Mouse (Mus musculus): ENCODE results near the gene Ift140. TPM values are rescaled to one million over a fixed set of nuclear protein-coding genes. Genes with fewer than 3 reads are reported as not detected.

Gene Ift140
- polyA plus RNA-seq, 1 experiment from 2014 or later, result 20.1 TPM

DNA sequence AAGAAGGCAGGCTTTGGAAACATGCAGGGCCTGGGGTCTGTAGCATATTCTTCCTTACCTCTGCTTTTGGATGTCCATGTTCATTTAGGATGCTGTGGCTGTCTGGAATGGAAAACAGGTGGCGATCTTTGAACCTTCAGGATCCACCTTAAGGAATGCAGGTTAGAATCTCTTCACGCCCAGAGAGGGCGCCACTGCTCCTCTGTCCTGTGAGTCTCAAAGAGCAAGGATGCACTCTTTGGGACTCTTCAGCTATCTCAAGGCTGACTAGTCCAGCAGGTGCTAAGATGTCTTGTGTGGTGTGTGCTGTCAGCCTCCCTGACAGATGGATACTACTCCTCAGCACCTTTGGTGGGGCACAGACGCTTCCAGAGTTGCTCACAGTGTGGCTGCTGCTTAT, 20.3 kb downstream of the Ift140 start:
- Histone ChIP-seq H3K4me3 (ENCODE audit: low read depth, low read length) (no peak overlapping the region), H3K27ac (ENCODE audit: low read length) (no peak overlapping the region), H3K27me3 (ENCODE audit: control insufficient read depth, insufficient read depth, low read depth, low read length) (no peaks in the 10 kb centered on the region), H3K36me3 (ENCODE audit: control insufficient read depth, insufficient read depth, low read length) (peaks cover 22% of the 10 kb centered on the region), H3K4me2 (ENCODE audit: low read length) (no peak overlapping the region), H3K4me1 (ENCODE audit: control insufficient read depth, insufficient read depth, low read length) (no peaks in the 10 kb centered on the region), H3K9ac (ENCODE audit: low read depth, low read length) (no peak overlapping the region), H3K9me3 (replicated peaks; ENCODE audit: control insufficient read depth, low read length, poor library complexity, severe bottlenecking) (no peaks in the 10 kb centered on the region)
- no peak for ATAC-seq
- WGBS, result 64% methylated on average over 4 of the region's 4 CpGs

DNA sequence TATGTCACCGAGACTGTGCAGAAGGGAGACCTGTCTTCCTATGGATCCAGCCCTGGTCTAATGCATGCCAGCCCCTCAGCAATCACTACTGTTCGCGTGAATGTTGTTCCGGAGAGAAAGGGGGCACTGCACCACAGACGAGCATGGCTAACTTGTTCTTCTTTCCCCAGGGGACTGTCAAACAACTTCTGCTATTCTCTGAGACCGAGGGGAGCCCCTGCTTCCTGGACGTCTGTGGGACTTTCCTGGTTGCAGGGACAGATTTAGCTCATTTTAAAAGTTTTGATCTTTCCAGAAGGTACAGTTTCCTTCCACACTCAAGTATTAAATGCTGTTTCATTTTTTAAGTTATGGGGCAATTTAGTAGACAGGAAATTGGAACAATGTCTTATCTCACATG, 29.0 kb downstream of the Ift140 start:
- H3K36me3 ChIP-seq (ENCODE audit: control insufficient read depth, insufficient read depth, low read length), result peaks cover 5% of the 10 kb centered on the region
- no peak overlapping the region for H3K9ac ChIP-seq (ENCODE audit: low read depth, low read length)
- H3K27me3 ChIP-seq (ENCODE audit: control insufficient read depth, insufficient read depth, low read depth, low read length), result no peaks in the 10 kb centered on the region
- H3K27ac ChIP-seq (ENCODE audit: low read length), result no peak overlapping the region
- 79% methylated on average over 7 of the region's 7 CpGs for WGBS
- ATAC-seq, result no peak
- no peaks in the 10 kb centered on the region for H3K4me1 ChIP-seq (ENCODE audit: control insufficient read depth, insufficient read depth, low read length)
- H3K9me3 ChIP-seq (replicated peaks; ENCODE audit: control insufficient read depth, low read length, poor library complexity, severe bottlenecking), result no peaks in the 10 kb centered on the region
- no peak overlapping the region for H3K4me3 ChIP-seq (ENCODE audit: low read depth, low read length)
- H3K4me2 ChIP-seq (ENCODE audit: low read length), result no peak overlapping the region

DNA sequence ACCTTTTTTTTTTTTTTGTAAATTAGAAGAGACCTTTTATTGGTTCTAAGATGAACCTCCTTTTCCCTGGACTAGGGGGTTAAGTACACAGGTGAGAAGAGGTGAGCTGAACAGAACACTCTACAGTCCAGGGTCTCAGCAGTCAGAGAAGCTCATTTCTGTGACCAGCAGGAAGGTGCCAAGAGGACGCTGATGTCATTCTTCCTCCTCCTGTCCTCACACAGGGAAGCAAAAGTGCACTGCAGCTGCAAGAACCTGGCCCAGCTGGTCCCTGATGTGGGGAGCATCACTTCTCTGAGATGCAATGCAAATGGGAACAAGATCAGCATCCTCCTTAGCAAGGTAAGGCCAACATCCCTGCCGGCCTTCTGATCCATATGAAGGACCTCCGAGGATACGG, 29.4 kb downstream of the Ift140 start:
- no peak for ATAC-seq
- WGBS, result 86% methylated on average over 4 of the region's 4 CpGs
- no peaks in the 10 kb centered on the region for H3K27me3 ChIP-seq (ENCODE audit: control insufficient read depth, insufficient read depth, low read depth, low read length)

DNA sequence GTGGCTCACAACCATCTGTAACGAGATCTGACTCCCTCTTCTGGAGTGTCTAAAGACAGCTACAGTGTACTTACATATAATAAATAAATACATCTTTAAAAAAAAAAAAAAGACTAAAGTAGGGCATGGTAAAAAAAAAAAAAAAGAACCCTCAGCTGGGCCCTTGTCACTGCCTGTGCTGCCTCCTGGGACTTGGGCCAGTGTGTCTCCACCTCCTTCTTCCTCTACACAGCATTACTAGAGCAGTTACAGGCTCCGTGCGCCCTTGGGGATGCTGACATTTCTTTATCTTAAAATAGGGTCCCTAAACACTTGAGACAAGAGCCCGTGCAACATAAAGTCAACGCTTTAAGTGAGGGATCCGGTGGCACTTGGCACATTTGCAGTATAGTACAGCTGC, 31.3 kb downstream of the Ift140 start:
- Histone ChIP-seq H3K4me3 (ENCODE audit: low read depth, low read length) (no peak overlapping the region), H3K27ac (ENCODE audit: low read length) (no peak overlapping the region), H3K9me3 (replicated peaks; ENCODE audit: control insufficient read depth, low read length, poor library complexity, severe bottlenecking) (no peaks in the 10 kb centered on the region), H3K27me3 (ENCODE audit: control insufficient read depth, insufficient read depth, low read depth, low read length) (no peaks in the 10 kb centered on the region), H3K4me2 (ENCODE audit: low read length) (no peak overlapping the region), H3K36me3 (ENCODE audit: control insufficient read depth, insufficient read depth, low read length) (peaks cover 8% of the 10 kb centered on the region), H3K9ac (ENCODE audit: low read depth, low read length) (no peak overlapping the region), H3K4me1 (ENCODE audit: control insufficient read depth, insufficient read depth, low read length) (no peaks in the 10 kb centered on the region)
- WGBS, result 95% methylated on average over 5 of the region's 6 CpGs
- no peak for ATAC-seq

More for the DNA sequence above, 29.4 kb downstream of the Ift140 start:
- Histone ChIP-seq H3K9ac (ENCODE audit: low read depth, low read length) (no peak overlapping the region), H3K4me1 (ENCODE audit: control insufficient read depth, insufficient read depth, low read length) (no peaks in the 10 kb centered on the region), H3K4me2 (ENCODE audit: low read length) (no peak overlapping the region), H3K27ac (ENCODE audit: low read length) (no peak overlapping the region), H3K9me3 (replicated peaks; ENCODE audit: control insufficient read depth, low read length, poor library complexity, severe bottlenecking) (no peaks in the 10 kb centered on the region), H3K4me3 (ENCODE audit: low read depth, low read length) (no peak overlapping the region), H3K36me3 (ENCODE audit: control insufficient read depth, insufficient read depth, low read length) (peaks cover 8% of the 10 kb centered on the region)

DNA sequence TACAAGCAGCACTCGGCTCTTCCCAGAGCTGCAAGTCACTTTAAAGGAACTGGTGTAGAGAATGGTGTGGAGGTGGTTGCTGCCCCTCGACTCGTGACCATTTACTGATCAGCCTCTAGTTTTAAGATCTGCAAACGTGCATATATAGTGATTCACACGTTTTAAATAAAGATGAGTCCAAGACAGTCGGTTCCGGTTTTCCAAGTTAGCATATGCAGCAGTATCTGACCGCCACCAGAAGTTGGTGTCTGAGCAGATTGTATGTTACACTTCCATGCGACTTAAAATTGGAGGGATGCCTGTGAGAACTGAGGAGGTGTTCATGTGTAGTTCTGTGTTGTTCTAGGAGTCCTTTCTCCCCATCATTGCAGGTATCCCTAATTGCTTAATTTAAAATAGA, 37.4 kb downstream of the Ift140 start:
- peaks cover 18% of the 10 kb centered on the region; the same call in 1 of the 2 replicates for H3K36me3 ChIP-seq (ENCODE audit: control insufficient read depth, insufficient read depth, low read length)
- 88% methylated on average over 9 of the region's 9 CpGs for WGBS
- H3K4me2 ChIP-seq (ENCODE audit: low read length), result no peak overlapping the region
- no peak overlapping the region for H3K4me3 ChIP-seq (ENCODE audit: low read depth, low read length)
- ATAC-seq, result no peak
- no peaks in the 10 kb centered on the region for H3K9me3 ChIP-seq (replicated peaks; ENCODE audit: control insufficient read depth, low read length, poor library complexity, severe bottlenecking)
- no peak overlapping the region for H3K9ac ChIP-seq (ENCODE audit: low read depth, low read length)
- no peaks in the 10 kb centered on the region for H3K4me1 ChIP-seq (ENCODE audit: control insufficient read depth, insufficient read depth, low read length)
- H3K27me3 ChIP-seq (ENCODE audit: control insufficient read depth, insufficient read depth, low read depth, low read length), result no peaks in the 10 kb centered on the region
- no peak overlapping the region for H3K27ac ChIP-seq (ENCODE audit: low read length)

DNA sequence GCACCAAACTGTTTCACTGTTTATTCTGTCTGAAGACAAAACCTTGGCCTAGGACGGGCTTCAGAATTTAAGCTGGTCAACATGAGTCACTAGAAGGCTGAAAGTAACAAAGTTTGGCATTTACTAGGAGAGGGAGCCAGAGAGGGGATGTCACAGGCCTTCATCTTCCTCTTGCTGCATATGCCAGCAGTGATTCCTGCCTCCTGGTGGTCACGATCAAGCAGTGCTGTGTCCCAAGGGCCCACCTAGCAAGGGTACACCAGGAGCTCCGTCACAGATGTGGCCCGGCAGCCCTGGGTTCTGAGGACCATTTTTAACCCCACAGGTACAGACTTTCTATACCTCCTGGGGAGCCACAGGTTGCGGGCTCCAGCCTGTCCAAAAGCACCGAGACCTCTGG, 41.2 kb downstream of the Ift140 start:
- Histone ChIP-seq H3K27ac (ENCODE audit: low read length) (no peak overlapping the region), H3K27me3 (ENCODE audit: control insufficient read depth, insufficient read depth, low read depth, low read length) (no peaks in the 10 kb centered on the region), H3K9ac (ENCODE audit: low read depth, low read length) (no peak overlapping the region), H3K4me1 (ENCODE audit: control insufficient read depth, insufficient read depth, low read length) (no peaks in the 10 kb centered on the region), H3K4me3 (ENCODE audit: low read depth, low read length) (no peak overlapping the region), H3K4me2 (ENCODE audit: low read length) (no peak overlapping the region), H3K9me3 (replicated peaks; ENCODE audit: control insufficient read depth, low read length, poor library complexity, severe bottlenecking) (no peaks in the 10 kb centered on the region), H3K36me3 (ENCODE audit: control insufficient read depth, insufficient read depth, low read length) (peaks cover 25% of the 10 kb centered on the region)
- no peak for ATAC-seq
- WGBS, result 91% methylated on average over 6 of the region's 6 CpGs

DNA sequence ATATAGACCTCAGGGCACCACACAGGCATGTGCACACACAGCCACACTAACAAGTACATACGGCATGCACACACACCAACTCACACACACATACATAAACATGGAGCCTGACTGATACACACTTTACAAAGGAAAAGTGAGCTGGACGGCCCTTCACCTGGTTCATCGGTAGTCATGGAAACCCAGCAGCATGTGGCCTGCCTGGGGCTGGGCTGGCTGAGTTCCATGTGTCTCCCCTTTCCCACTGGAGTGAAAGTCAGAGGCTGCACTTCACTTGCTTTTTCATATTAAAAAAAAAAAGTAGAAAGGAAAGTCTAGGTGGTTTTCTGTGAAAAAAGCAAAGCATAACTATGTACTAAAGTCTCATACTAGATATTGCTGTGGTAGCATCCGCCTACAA, 47.4 kb downstream of the Ift140 start:
- H3K27me3 ChIP-seq (ENCODE audit: control insufficient read depth, insufficient read depth, low read depth, low read length), result no peaks in the 10 kb centered on the region
- 75% methylated on average over 4 of the region's 4 CpGs for WGBS
- H3K27ac ChIP-seq (ENCODE audit: low read length), result no peak overlapping the region
- peaks cover 25% of the 10 kb centered on the region for H3K36me3 ChIP-seq (ENCODE audit: control insufficient read depth, insufficient read depth, low read length)
- no peak overlapping the region for H3K9ac ChIP-seq (ENCODE audit: low read depth, low read length)
- H3K9me3 ChIP-seq (replicated peaks; ENCODE audit: control insufficient read depth, low read length, poor library complexity, severe bottlenecking), result no peaks in the 10 kb centered on the region
- no peaks in the 10 kb centered on the region for H3K4me1 ChIP-seq (ENCODE audit: control insufficient read depth, insufficient read depth, low read length)
- ATAC-seq, result no peak
- H3K4me2 ChIP-seq (ENCODE audit: low read length), result no peak overlapping the region
- H3K4me3 ChIP-seq (ENCODE audit: low read depth, low read length), result no peak overlapping the region

DNA sequence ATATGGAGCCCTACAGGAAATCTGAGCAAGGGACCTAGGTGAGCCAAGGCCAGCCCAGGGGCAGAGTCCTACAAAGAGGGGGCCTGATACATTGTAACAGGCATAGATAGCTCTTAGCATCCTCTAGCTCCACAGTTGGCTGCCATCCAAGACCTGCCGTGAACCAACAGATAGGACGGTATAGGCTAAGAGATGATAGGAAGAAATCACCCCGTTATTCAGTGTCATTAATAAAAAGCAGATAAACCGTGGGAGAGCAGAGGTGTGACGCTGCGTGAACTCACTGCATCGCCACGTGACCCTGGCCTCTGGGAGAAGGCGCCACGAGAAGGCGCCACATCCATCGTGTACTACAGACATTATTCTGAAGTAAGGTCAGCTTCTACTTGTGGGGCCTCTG, 48.0 kb downstream of the Ift140 start:
- H3K4me3 ChIP-seq (ENCODE audit: low read depth, low read length), result no peak overlapping the region
- no peaks in the 10 kb centered on the region for H3K9me3 ChIP-seq (replicated peaks; ENCODE audit: control insufficient read depth, low read length, poor library complexity, severe bottlenecking)
- no peak overlapping the region for H3K4me2 ChIP-seq (ENCODE audit: low read length)
- no peak overlapping the region for H3K27ac ChIP-seq (ENCODE audit: low read length)
- no peak for ATAC-seq
- H3K9ac ChIP-seq (ENCODE audit: low read depth, low read length), result no peak overlapping the region
- H3K4me1 ChIP-seq (ENCODE audit: control insufficient read depth, insufficient read depth, low read length), result no peaks in the 10 kb centered on the region
- no peaks in the 10 kb centered on the region for H3K27me3 ChIP-seq (ENCODE audit: control insufficient read depth, insufficient read depth, low read depth, low read length)
- H3K36me3 ChIP-seq (ENCODE audit: control insufficient read depth, insufficient read depth, low read length), result peaks cover 25% of the 10 kb centered on the region
- 88% methylated on average over 12 of the region's 12 CpGs for WGBS

DNA sequence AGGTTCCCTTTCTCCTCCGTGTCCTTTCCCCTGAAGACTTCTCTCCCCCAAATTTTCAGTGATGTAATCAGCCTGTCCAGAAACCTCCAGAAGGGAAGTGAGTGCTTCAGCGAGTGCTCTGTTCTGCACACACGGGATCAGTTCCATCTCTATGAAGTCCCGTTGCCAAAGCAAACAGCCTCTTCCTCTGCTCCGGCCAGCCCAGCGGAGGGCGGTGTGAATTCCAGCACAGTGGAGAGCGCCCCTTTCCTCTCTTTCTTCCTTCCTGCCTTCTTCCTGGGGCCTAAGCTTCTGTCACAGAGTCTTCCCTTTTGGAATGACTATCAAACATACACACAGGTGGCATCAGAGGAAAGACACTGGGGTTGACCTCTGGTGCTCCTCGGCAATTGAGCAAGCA, 48.5 kb downstream of the Ift140 start:
- Histone ChIP-seq H3K4me2 (ENCODE audit: low read length) (no peak overlapping the region), H3K27me3 (ENCODE audit: control insufficient read depth, insufficient read depth, low read depth, low read length) (no peaks in the 10 kb centered on the region), H3K9ac (ENCODE audit: low read depth, low read length) (no peak overlapping the region), H3K27ac (ENCODE audit: low read length) (no peak overlapping the region), H3K36me3 (ENCODE audit: control insufficient read depth, insufficient read depth, low read length) (peaks cover 25% of the 10 kb centered on the region), H3K4me3 (ENCODE audit: low read depth, low read length) (no peak overlapping the region), H3K9me3 (replicated peaks; ENCODE audit: control insufficient read depth, low read length, poor library complexity, severe bottlenecking) (no peaks in the 10 kb centered on the region), H3K4me1 (ENCODE audit: control insufficient read depth, insufficient read depth, low read length) (no peaks in the 10 kb centered on the region)
- ATAC-seq, result no peak
- 78% methylated on average over 9 of the region's 9 CpGs for WGBS

DNA sequence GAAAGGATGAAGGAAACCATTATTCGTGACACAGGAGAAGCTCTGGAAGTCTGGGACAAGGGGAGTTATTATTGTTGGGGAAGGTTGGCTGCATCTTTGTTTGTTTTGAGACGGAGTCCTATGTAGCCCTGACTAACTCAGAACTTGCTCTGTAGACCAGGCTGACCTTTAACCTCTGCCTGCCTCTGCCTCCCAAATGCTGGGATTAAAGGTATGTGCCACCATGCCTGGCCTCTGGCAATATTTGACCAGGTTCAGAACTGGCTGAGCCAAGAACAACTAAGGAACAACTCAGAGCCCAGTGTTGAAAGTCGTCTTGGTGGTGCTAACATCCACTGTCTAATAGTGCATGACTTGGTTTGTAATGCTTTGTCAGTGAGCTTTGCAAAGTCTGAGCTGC, 49.3 kb downstream of the Ift140 start:
- 89% methylated on average over 3 of the region's 3 CpGs for WGBS
- no peak for ATAC-seq
- H3K4me2 ChIP-seq (ENCODE audit: low read length), result no peak overlapping the region
- no peak overlapping the region for H3K9ac ChIP-seq (ENCODE audit: low read depth, low read length)
- no peak overlapping the region for H3K27ac ChIP-seq (ENCODE audit: low read length)
- no peaks in the 10 kb centered on the region for H3K4me1 ChIP-seq (ENCODE audit: control insufficient read depth, insufficient read depth, low read length)
- peaks cover 23% of the 10 kb centered on the region for H3K36me3 ChIP-seq (ENCODE audit: control insufficient read depth, insufficient read depth, low read length)
- no peaks in the 10 kb centered on the region for H3K27me3 ChIP-seq (ENCODE audit: control insufficient read depth, insufficient read depth, low read depth, low read length)
- no peak overlapping the region for H3K4me3 ChIP-seq (ENCODE audit: low read depth, low read length)
- H3K9me3 ChIP-seq (replicated peaks; ENCODE audit: control insufficient read depth, low read length, poor library complexity, severe bottlenecking), result no peaks in the 10 kb centered on the region

Data from midbrain, embryonic 16.5 days (tissue).